Mouse (Mus musculus): ENCODE measurements around the gene Cttnbp2.

The Cttnbp2 gene

GRCm38 (mm10) chr6:18322950-18323349, 191.7 kb downstream of the Cttnbp2 start:
- no peak for DNase-seq (ENCODE audit: low read depth, low spot score)

Measured in ZHBTc4 (cell line).